Mouse (Mus musculus) 3T3-L1 (cell line): Measurements from ENCODE around the gene Smarca4.
A peak's percentile ranks its signal among the peaks of the same experiment; 100 is the strongest.

ENCODE experiments used
- DNase-seq: peaks from one replicate; pipeline ENCODE4 v3.0.0-alpha.2; 2015; ENCODE audit warnings: low read depth, low spot score

Gene Smarca4

DNA sequence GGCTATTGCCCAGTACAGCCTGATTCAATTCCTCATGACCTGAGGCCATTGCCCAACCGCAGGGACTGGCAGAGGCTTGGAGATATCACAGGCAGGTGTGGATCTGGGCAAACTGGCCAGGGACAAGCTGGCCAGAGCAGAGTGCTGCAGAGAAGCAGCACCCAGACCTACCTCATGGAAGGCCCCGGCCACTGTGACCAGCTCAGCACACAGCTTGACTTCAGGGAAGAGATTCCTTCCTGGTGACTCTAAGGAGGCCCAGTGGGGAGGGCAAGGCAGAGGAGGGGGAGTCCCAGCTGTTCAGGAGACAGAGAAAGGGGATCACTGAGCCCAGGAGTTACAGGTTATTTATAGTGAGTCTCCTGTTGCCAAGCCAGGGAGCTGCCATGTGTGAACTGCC is 105.1 kb downstream of the Smarca4 start:
- DNase-seq, result no peak

DNA sequence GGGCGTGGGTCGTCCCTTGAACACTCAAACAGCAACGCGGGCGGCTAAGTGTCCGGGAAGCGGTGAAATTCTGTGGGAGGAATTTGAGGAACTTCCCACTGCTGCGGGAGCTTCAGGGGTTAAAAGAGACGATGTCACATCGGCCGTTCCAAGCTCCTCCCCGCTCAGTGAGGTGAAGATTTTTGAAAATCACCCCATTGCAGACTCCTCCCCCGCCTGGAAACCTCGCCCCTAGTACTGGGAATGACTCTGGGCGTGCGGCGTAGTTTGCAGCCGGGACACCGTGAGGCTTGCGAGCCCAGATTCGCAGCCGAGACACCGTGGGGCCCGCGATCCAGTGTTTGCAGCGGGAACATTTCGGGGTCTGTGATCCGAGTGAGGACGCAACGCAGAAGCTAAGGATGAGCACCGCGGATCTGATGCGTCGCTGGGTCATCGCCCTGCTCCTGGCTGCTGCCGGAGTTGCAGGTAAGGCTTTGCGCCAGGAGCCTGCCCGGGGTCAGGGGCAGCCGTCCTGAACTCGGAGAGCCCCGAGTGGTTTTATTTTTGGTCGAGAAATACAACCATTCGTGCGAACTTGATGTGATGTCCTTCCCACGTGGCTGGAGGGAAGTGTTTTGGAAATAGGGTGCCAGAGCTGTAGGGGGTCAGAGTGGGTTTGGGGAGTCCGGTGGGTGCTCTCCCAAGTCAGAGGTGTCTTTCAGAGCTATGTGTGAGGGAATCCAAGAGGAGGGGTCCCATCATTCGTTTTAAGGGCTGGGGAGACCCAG is 107.6 kb downstream of the Smarca4 start, which contains the start of gene Ldlr:
Gene Ldlr, plus strand, starts transcription at position 107 of the 770 bp plus-strand sequence.
- DNase-seq, result peak; percentile 98

DNA sequence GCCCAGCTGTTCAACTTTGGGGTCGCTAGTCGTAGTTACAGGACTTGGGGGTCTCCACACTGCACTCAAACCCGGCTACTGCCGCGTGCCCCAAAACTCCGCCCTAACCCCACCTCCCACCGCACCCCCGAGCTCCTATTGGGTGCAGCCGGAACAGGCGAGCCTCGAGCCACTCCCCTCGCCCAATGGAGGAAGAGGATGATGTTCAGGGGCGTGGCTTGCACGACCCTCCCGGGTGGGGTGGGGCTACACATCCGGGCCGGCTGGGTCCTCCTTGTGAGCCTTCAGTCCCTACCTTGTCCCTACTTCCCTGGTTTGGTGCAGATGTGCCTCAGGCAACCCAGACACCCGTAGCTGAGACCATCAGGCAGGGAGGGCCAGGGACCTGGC is 108.2 kb downstream of the Smarca4 start:
- peak; percentile 90 for DNase-seq

DNA sequence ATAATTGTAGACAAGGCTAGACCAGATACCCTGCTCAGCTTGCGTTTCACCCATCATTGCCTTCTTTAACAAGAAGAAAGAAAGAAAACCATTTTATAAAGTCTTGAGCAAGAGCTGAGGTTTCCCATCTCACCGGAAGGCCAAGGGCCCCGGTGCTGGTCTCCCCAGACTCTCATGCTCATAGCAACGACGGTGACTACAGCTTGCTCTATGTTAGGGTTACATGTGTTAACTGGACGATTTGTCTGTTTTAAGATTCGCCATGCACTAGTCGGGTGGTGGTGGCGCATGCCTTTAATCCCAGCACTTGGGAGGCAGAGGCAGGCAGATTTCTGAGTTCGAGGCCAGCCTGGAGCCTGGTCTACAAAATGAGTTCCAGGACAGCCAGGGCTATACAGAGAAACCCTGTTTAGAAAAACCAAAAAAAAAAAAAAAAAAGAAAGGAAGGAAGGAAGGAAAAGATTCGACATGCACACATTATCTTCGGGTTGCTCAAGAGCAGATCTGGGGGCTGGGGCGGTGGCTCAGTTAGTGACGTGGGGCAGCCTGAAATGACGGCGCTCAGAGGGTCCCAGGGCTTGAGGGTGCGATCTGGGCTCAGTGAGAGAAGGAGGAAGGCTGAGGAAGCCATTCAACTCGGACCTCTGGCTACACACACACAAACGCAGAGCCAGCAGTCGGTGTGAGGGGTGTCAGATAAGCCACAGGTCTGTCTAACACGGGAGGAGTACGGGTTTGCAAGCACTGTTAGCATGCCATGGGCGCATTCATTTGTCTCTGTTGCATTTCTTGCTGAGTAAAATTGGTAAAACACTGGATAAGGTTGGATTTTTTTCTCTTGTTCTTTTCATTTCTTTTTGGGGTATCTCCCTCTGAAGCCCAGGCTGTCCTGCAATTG is 109.5 kb downstream of the Smarca4 start:
- DNase-seq, result no peak

DNA sequence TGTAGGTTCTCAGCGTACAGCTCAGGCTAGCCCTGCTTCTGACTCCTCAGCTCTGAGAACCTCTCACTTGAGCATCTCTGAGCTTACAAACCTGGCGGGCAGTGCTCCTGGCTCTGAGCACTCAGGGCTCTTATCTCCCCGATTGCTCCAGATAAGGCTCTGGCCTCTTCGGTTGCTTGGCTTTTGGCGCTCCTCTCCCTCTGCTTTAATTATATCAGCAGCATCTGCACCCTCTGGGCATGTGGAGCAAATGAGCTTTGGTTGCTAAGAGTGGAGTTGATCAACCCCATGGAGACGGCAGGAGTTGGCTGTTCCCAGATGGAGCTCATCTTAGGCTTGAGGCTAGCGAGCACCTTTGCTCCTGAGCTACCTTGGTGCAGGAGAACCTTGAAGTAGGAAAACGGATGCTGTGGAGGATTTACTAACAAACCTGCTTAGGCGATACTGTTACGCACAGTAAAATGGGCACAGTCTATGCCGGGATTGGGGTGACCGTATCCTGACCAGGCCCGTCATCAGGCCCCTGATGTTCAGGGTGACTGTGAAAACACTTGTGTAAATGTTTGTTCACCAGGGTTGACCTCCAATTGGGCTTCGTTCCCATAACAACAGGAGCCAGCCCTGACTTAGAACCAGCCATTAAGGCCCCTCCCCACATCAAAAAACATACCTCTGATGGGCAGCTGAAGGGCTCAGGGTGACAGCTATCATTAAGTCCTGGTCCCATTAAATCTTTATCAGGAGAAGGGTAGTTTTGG is 110.4 kb downstream of the Smarca4 start:
- DNase-seq, result no peak

DNA sequence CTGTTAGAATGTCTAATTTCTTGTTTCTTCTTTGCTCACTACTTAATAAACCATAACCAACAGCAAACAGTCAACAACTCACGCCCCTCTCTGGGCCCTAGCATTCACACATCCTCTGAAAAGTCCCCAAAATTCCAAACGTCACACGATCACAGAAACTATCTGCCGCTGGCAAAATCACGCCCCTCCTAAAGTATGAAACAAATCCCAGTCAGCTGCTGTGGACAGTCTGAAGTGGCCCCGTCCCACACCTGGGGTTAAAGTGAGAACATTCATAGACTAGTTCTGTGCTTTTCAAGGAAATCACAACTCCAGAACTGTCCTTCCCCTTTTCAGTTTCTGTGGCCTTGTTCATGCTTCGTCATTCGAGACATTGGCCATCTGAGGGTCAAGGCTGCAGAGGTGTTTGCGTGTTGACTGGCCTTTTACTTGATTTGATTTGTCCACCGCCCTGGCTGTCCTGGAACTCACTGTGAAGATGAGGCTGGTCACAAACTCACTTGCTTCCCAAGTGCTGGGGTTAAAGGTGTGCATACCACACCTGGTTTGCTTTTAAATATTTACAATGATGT is 112.4 kb downstream of the Smarca4 start:
- DNase-seq, result no peak

DNA sequence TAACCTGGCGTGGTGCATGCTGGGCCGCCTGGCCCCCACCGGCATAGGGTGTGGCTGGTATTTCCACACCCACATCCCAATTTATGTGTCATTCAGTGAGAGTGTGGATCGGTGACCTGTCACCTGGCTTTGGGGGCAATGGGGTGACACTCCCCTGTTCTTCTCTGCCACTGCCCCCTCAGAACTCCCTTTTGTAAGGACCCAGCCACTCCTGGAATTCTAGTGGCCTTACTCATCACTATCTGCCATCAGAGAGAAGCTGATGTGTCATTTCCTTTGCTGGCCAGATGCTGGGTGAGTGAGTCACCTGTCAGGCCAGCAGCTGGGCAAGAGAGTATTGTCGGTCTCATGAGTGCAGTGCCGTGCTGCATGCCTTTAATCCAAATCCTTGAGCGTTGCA is 113.3 kb downstream of the Smarca4 start:
- peak; percentile 95 for DNase-seq

DNA sequence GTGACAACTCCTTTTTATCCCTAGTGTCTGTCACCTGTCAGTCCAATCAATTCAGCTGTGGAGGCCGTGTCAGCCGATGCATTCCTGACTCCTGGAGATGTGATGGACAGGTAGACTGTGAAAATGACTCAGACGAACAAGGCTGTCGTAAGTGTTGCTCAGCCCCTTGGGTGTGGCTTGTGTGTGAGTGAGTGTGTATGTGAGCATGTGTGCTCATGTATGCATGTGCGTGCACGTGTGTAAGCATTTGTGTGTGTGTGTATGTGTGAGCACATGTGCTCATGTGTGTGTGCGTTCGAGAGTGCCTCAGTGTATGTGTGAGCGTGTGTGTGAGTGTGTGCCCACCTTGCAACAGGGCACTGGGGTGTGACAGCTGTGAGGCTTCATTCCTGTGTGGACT is 116.3 kb downstream of the Smarca4 start:
- DNase-seq, result no peak

DNA sequence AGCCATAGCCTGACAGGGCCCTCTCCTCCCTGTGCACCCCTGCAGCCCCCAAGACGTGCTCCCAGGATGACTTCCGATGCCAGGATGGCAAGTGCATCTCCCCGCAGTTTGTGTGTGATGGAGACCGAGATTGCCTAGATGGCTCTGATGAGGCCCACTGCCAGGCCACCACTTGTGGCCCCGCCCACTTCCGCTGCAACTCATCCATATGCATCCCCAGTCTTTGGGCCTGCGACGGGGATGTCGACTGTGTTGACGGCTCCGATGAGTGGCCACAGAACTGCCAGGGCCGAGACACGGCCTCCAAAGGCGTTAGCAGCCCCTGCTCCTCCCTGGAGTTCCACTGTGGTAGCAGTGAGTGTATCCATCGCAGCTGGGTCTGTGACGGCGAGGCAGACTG is 117.5 kb downstream of the Smarca4 start:
- DNase-seq, result no peak

DNA sequence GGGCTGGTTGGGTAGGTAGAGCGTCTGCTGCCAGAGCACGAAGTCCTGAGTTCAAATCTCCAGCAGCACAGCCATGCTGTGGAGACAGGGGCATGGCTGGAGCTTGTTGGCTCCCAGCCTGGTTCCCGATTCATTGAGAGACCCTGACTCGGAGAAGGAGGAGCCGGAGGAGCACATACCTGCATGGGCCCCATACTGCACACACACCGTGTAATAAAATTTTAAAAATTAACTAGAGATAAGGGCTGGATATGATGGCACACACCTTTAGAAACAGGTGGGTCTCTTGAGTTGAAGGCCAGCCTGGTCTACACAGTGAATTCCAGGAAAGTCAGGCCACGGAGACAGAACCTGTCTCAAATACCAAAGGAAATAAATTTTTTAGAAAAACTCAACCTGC is 118.0 kb downstream of the Smarca4 start:
- DNase-seq, result no peak

DNA sequence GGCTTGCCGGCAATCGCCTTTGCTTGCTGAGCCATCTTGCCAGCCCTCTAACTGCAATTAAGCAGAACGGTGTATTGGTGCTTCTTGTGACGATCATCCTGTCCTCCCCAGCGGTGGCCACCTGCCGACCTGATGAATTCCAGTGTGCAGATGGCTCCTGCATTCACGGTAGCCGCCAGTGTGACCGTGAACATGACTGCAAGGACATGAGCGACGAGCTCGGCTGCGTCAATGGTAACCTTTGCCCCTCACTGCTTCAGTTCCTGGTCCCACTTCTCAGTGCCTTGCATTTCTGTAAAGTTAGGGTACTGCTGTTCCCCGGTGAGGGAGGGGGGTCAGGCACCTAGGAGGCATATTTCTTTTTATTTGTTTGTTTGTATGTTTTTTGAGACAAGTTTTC is 119.2 kb downstream of the Smarca4 start:
- DNase-seq, result no peak

DNA sequence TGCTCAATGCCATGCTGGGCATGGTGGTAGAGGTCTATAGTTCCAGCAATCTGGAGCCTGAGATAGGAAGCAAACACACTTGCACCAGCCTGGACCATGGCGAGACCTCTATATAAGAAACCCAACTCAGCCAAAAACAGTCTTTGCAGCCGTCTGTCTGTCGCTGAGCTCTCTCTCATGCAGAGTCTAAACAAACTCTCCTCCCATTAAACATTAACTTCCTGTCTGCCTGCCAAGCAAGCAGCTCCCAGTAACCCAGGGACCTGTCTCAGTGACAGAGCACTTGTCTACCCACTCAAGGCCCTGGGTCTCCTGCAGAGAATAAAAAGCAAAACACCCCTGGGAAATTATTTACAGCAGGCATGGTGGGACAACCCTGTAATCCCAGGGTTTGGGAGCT is 120.6 kb downstream of the Smarca4 start:
- no peak for DNase-seq

DNA sequence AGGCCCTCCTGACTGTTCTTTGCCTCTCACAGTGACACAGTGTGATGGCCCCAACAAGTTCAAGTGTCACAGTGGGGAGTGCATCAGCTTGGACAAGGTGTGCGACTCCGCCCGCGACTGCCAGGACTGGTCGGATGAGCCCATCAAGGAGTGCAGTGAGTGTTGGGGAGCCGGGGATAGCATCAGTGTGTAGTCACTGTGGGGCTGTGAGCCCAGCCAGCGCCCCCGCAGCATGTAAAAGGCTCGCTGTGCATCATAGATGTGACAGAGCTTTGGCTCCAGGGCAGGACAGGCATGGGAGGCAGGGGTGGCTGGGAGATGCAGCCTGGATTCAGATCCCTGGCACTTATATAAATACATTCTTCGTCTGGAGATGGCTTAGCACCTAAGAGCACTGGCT is 121.2 kb downstream of the Smarca4 start:
- DNase-seq, result no peak

DNA sequence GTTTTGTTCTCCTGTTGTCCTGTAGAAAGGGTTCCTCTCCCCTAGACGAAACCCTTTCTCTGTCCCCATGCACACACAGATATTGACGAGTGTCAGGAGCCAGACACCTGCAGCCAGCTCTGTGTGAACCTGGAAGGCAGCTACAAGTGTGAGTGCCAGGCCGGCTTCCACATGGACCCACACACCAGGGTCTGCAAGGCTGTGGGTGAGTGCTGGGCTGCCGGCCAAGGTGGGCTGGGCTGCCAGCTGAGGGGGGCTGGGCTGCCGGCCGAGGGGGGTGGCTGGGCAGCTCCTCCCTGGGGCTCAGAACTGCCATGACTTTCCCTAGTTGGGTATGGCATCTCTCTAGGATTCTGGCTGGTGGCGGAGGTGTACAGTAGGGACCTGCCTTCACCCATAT is 122.8 kb downstream of the Smarca4 start:
- no peak for DNase-seq

DNA sequence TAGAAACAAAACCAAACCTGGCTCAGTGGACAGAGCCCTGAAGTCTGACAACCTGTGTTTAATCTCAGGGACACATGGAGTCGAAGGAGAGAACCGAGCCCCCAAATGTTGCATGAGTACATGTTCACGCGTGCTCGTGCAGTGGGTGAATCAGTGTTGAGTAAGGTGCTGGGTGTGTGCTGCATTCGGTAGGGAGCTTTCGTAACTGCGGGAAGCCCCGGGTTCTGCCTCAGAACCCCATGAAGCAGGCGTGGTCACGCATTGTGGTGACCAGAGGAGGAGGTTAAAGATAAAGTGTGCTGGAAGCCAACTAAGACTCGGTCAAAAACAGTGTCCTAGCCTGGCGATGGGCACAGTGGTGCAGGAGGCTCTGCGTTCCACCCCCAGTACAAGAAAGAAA is 124.5 kb downstream of the Smarca4 start:
- no peak for DNase-seq

DNA sequence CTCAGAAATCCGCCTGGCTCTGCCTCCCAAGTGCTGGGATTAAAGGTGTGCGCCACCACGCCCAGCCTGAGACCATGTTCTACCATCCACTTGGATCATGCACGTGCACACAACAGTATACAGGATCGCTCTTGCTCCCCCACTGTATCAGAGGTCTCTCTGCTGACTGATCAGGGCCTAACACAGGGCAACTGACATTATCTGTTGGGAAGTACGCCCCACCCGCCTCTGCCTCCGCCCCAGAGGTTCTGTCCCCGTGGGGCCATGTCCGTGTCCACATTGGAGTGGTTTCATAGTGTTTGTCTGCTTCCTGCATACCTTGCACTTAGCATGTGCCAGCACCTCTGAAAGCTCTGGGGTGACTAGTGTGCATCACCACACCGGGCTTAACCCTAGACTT is 125.5 kb downstream of the Smarca4 start:
- DNase-seq, result no peak

DNA sequence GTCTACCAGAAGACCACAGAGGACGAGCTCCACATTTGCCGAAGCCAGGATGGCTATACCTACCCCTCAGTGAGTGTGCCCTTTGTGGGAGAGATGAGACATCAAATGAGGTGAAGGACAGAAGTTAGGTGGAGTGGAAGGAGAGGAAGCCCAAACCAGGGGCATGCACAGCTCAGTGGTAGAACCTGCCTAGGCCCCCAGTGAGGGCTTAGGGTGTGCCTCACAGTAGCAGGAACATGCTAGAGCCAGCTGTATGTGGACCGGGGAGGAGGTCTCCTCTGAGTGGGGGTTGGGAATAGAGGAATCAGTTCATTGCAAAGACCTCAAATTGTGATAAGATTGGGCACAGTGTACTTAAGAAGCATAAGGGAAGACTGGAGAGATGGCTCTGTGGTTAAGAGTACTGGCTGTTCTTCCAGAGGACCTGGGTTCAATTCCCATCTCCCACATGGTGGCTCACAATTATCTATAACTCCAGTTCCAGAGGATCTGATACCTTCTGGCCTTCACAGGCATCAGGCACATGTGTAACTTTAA is 131.3 kb downstream of the Smarca4 start:
- no peak for DNase-seq

DNA sequence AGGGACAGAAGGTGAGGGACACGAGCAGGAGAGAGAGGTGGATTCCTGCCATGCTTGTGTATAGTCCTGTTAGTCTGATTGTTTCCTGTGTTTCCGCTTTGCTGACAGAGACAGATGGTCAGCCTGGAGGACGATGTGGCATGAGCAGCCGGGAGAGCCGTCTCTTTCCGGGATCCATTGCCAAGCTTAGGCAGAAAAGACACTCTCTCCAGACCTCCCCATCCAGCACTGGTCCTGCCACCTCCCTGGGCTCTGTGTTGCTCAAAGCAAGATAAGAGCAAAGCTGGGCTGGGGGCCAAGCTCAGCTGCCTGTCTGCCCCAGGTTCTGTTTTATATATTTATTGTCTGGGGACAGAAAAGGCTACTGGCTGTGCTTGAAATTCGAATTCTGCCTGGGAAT is 132.1 kb downstream of the Smarca4 start:
- DNase-seq, result peak; percentile 56

DNA sequence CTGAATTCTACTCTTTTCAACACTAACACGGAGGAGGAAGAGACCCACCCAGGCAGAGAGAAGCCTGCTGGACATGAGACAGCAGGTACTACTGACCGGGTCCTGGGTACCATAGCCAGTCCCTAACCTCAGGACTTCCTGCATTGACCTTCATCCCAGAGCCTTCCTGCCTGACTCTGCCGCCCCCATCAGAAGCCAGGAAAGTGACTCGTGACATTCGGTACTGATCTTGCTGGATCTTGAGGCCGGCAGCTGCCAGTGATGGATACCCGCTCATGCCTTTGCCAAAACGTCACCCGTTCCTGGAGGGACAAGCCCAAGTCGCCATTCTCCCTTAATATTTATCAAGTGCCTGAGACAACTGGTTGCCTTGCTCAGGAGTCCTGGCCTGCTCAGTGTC is 132.5 kb downstream of the Smarca4 start:
- no peak for DNase-seq

DNA sequence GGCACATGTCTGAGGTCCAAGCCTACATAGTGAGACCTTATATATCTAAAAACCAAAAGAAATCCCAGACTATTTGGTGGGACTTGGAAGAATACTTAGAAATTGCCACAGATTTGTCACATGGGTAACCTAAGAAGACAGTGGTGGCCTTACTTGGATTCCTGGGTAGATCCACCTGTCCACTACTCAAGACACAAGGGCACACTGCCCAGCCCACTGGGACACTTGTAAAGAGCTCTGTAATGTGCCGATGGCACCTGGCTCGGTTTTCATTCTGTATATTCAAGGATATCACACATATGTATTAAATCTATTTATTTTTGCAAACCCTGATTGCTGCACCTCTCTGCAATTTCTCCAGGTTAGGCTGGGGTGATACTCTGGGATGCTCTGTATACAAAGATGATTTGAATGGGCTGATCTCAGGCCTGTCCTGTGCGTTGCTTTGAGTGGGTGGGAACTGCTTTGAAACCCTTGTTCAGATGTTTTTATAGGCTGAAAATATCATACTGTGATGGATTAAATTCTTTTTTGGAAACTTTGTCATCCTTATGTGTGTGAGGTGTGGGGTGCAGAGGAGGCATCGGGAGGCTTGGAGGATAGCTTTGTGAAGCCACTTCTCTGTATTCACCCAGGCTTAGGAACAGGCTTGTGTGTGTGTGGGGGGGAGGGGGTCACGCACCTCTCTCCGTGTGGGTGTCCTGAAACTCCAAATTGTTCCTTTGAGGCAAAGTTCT is 133.6 kb downstream of the Smarca4 start:
- DNase-seq, result no peak

DNA sequence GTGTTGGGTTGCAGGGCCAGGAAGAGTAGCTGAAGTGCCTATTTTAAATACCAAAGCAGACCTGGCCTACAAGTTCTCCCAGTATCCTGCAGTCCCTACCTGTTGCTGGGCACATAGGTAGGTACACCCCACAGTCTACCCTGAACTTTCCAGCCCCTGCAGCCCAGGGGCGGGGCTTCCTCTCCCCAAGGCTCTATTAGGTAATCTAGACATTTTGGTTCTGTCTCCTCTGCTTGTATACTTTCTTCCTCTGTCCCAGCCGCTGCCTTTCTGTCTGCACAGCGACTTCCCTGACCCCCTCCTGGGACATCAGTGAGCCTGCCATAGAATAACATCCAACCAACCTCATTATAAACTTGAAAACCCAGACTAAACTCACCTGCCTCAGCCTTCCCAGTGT is 134.4 kb downstream of the Smarca4 start:
- DNase-seq, result no peak
